Mouse (Mus musculus) c-Kit-positive CD71-negative TER-119-negative erythroid progenitor cells, embryonic 14.5 days (primary cell): ENCODE data around the gene Spaca4.

Experiments used
- DNase-seq: peaks from one replicate; pipeline ENCODE4 v3.0.0-alpha.2; 2013; ENCODE audit warnings: low read depth

The Spaca4 gene

GRCm38 (mm10) chr7:45726419-45726818 is 806 bp upstream of the Spaca4 start:
- DNase-seq, result no peak

DNA sequence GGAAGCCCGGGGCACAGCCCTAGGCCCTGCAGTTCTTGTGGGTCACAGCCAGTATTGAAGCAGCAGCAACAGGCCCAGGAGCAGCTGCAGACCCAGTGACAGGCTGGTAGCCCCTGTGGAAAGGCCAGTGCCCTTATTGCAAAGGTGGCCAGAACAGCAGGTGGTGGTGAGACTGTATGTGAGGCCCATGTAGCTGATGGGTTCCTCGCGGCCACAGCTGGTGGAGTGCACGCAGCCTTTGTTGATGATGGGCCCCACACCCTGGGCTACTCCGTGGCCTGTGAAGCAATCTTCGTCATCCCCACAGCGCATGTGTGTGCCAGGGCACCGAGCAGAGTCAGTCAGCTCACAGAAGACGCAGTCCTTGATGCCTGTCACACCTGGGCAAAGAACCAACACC is 462 bp downstream of the Spaca4 start:
- DNase-seq, result no peak

DNA sequence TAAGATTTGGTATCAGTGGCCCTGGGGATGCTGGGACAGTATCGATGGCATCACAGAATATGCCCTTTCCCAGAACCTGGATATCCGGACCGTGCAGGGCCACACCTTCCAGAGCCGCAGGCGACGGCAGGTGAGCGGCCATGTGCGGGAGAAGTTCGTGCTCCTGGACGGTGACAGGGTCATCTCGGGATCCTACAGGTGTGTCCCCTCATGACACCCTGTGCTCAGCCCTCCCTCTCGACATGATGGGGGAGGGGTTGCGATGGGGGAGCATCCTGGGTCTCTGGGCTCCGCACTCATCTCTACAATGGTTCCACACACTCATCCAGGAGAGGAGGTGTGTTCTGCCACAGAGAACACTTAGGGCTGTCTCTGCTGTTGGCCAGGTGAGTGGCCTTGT is 1.8 kb downstream of the Spaca4 start:
- DNase-seq, result no peak

- DNase-seq, result no peak
Measured at GRCm38 (mm10) chr7:45723301-45723700, 2.3 kb downstream of the Spaca4 start.

DNA sequence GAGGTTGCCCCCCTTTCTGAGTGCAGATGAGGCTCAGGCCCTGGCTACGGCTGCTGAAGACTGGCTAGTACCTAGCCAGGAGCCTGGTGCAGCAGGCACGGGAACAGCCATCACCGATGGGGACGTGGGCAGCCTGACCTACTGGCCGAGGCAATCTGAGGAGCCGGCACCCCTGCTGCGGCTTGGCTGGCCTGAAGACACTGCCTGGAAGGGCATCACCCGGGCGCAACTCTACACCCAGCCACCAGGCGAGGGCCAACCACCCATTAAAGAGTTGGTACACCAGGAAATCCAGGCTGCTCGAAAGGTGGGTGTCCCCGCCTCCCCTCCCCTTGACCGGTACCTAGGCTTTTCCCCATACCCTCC is 3.3 kb downstream of the Spaca4 start:
- DNase-seq, result no peak

DNA sequence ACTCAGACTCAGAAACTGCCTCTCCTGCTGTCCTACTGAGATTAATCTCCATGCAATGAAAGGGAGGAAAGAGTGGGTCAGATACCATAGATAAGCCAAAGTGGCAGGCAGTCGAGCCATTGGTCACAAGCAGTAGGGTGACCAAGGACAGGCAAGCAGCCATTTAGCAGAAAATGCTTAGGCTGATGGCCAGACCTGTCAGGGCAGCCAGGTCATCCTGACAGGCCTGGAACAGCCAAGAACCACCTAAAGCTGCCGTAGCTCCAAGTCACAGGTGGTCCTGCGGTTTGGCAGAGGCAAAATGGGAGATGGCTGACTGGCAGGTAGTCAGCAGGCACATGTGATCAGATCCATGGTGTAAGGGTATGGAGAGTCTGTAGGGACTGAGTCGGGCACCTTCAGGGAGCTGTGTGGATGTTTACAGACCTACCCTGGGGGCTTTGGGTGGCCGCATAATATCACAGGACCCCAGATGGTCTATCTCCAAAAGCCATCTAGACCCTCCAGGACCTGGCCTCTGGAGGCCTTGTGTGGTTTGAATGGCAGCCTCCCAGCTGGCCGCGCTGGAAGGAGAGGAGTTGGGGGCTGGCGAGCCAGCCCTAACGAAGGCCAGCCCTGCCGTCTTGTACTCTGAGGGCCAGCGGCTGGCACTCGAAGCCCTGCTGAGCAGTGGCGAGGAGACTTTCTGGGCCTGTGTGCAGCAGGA is 3.8 kb downstream of the Spaca4 start:
- DNase-seq, result no peak

- no peak for DNase-seq
Measured at GRCm38 (mm10) chr7:45721234-45721571, 4.4 kb downstream of the Spaca4 start.

- DNase-seq, result no peak
Measured at GRCm38 (mm10) chr7:45720413-45721233, 5.0 kb downstream of the Spaca4 start, which contains the start of gene Fam83e. Fam83e (plus strand) TSS chr7:45721212.

DNA sequence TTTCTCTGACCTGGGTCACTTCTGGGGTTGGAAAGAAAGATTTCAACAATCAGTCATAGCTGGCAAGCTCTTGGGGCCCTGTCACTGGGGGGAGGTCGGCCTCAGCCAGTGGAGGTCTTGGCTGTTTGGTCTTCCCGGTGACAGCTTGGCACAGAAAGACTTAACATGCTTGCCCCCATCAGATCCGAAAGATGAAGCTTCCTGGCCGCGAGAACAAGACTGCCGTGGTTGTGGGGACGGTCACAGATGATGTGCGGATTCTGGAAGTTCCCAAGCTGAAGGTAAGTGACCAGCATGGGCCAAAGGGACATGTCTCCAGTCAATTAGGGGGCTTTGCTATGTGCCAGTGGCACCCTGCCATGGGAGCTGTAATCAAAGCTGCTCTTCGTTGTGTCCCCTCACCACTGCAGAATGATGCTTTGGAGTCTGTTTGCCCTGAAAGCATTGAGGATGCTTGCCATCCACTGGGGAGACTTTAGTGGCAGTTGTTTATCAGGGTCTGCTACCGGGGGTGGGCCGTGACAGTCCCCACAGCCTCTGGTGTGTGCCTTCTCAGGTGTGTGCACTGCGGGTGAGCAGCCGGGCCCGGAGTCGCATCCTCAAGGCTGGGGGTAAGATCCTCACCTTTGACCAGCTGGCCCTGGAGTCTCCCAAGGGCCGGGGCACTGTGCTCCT is 5.7 kb downstream of the Spaca4 start:
- DNase-seq, result no peak

DNA sequence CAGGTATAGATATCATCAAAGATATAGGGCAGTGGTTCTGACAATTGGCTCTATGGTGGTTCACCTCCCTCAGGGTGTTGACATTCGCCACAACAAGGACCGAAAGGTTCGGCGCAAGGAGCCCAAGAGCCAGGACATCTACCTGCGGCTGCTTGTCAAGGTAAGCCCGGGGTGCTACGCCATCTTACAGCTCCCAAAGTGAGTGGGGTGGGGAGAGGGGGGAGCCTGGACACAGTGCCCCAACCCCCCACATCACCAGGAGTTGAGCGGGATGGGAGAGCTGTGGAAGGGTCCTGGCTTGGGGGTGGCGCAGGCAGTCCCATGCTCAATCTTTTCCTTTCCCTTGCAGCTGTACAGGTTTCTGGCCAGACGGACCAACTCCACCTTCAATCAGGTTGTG is 6.4 kb downstream of the Spaca4 start:
- no peak for DNase-seq

- DNase-seq, result no peak
Measured at GRCm38 (mm10) chr7:45718331-45718730, 7.3 kb downstream of the Spaca4 start.

- DNase-seq, result peak; percentile 98
Measured at GRCm38 (mm10) chr7:45717918-45718297, 7.7 kb downstream of the Spaca4 start, which contains the start of gene Sphk2. Sphk2 (minus strand) TSS chr7:45718002.

DNA sequence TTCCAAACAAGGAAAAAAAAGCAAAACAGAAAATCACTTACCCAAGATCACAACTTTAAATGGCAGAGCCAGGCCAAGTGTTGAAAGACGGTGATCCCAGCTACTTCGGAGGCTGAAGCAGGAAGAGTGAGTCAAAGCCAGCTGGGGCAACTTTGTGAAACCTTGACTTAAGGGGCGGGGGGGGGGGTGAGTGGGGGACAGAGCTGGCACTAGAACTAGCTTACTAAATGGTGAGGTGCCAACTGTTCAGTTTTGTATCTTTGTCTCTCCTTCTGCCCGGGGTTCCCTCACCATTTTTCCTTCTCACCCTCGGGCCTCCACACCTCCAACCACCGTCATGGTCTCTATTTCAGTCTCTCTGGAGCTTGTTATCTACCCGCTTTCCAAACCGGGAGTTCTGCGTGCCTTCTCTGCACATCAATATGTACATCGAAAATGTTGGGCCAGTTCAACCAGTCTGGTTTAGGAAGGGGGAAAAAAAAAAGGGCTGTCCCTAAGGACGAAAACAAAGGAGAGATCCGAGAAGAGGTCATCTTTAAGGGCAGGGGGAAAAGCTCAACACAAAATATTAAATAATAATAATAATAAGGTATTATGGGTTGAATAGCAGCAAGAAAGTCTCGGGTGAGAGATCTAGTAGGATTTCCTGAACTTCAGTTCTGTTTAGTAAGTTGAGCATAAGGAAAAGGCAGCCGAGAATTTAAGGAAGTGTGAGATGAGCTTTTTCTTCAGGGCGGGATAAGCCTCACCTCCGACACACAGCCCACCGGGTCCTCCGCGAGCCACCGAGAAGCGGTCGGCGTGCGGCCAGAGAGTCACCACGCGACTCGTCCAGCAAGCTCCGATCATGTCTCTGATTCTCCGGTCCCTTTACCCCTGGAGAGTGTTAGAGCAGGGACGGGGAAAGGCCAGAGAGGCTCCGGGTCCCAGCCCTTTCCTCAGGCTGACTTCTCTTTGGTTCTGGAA is 8.4 kb downstream of the Spaca4 start:
- no peak for DNase-seq

- no peak for DNase-seq
Measured at GRCm38 (mm10) chr7:45716460-45716857, 9.2 kb downstream of the Spaca4 start.

- no peak for DNase-seq
Measured at GRCm38 (mm10) chr7:45715741-45716459, 9.7 kb downstream of the Spaca4 start.

GRCm38 (mm10) chr7:45715090-45715708 is 10.4 kb downstream of the Spaca4 start, which contains the start of gene Rpl18:
Rpl18 (plus strand) TSS chr7:45715457.
- DNase-seq, result peak; percentile 92

DNA sequence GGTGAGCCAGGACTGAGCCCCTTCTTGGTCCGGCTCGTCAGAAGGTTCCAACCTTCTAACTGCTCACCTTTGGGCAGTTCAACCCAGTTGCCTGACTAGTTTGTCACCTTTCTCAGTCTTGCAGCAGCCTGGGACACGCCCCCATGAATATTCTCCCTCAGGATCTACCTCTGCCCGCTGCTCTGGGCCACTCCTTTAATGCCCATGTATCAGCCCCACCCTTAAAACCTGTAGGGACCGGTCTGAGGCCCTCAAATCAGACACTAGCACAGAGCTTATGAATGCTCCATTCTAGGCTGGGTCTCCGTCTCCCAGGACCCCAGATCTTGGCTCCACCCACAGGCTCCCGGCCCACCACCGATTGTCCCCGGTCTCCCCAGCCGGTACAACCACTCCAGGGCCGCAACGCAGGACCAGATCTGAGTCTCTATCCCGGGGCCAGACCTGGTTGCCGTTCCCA is 11.0 kb downstream of the Spaca4 start:
- DNase-seq, result no peak

- no peak for DNase-seq
Measured at GRCm38 (mm10) chr7:45713881-45714520, 11.6 kb downstream of the Spaca4 start.

- DNase-seq, result no peak
Measured at GRCm38 (mm10) chr7:45713396-45713795, 12.2 kb downstream of the Spaca4 start.
